Mouse (Mus musculus): ENCODE results near the gene Rc3h2.

The Rc3h2 gene

GRCm38 (mm10) chr2:37422306-37423304 lies at the start of gene Rc3h2:
Gene Rc3h2 (minus strand): TSS chr2:37422903.
- DNase-seq (ENCODE audit: low spot score): peak; percentile 87

- DNase-seq (ENCODE audit: low spot score): no peak
Observed at GRCm38 (mm10) chr2:37466266-37466665, 43.6 kb upstream of the Rc3h2 start.

- DNase-seq (ENCODE audit: low spot score): no peak
Observed at GRCm38 (mm10) chr2:37460707-37461106, 38.0 kb upstream of the Rc3h2 start.

GRCm38 (mm10) chr2:37452376-37452760 lies 29.7 kb upstream of the Rc3h2 start:
- DNase-seq (ENCODE audit: low spot score): no peak

GRCm38 (mm10) chr2:37451667-37452375 lies 29.1 kb upstream of the Rc3h2 start:
- DNase-seq (ENCODE audit: low spot score): peak; percentile 90

- peak; percentile 95 for DNase-seq (ENCODE audit: low spot score)
Observed at GRCm38 (mm10) chr2:37442611-37443591, 20.2 kb upstream of the Rc3h2 start, which contains the start of the genes Zbtb26, Zbtb6 and Rabgap1. Gene Zbtb26 (minus strand): TSS chr2:37443135. Gene Zbtb6 (minus strand): TSS chr2:37443171. Gene Rabgap1 (plus strand): TSS chr2:37443279.

- DNase-seq (ENCODE audit: low spot score): no peak
Observed at GRCm38 (mm10) chr2:37431609-37432008, 8.9 kb upstream of the Rc3h2 start.

GRCm38 (mm10) chr2:37430593-37431464 lies 8.1 kb upstream of the Rc3h2 start:
- peak; percentile 70 for DNase-seq (ENCODE audit: low spot score)

GRCm38 (mm10) chr2:37423671-37424070 lies 968 bp upstream of the Rc3h2 start:
- no peak for DNase-seq (ENCODE audit: low spot score)

- DNase-seq (ENCODE audit: low spot score): no peak
Observed at GRCm38 (mm10) chr2:37421903-37422302, 800 bp downstream of the Rc3h2 start.

GRCm38 (mm10) chr2:37395539-37395938 lies 27.2 kb downstream of the Rc3h2 start:
- no peak for DNase-seq (ENCODE audit: low spot score)

GRCm38 (mm10) chr2:37382921-37383320 lies 39.8 kb downstream of the Rc3h2 start:
- DNase-seq (ENCODE audit: low spot score): no peak

GRCm38 (mm10) chr2:37380189-37380588 lies 42.5 kb downstream of the Rc3h2 start:
- peak; percentile 34 for DNase-seq (ENCODE audit: low spot score)

GRCm38 (mm10) chr2:37376018-37376417 lies 46.7 kb downstream of the Rc3h2 start:
- no peak for DNase-seq (ENCODE audit: low spot score)

- no peak for DNase-seq (ENCODE audit: low spot score)
Observed at GRCm38 (mm10) chr2:37370651-37371050, 52.1 kb downstream of the Rc3h2 start.

GRCm38 (mm10) chr2:37359908-37360307 lies 62.8 kb downstream of the Rc3h2 start:
- no peak for DNase-seq (ENCODE audit: low spot score)

GRCm38 (mm10) chr2:37358633-37359540 lies 63.8 kb downstream of the Rc3h2 start, which contains the start of gene Pdcl:
Gene Pdcl (minus strand): TSS chr2:37359332.
- DNase-seq (ENCODE audit: low spot score): peak; percentile 80

- DNase-seq (ENCODE audit: low spot score): no peak
Observed at GRCm38 (mm10) chr2:37355571-37355970, 67.1 kb downstream of the Rc3h2 start.

GRCm38 (mm10) chr2:37351671-37352070 lies 71.0 kb downstream of the Rc3h2 start:
- no peak for DNase-seq (ENCODE audit: low spot score)

Data from urinary bladder, postnatal 25 days (tissue).